Mouse (Mus musculus): ENCODE measurements at regions not wholly inside any gene's neighbourhood (a gene's known extent, or its start where the extent isn't known, plus 50 kb on each side); places are given as distances from the start of the nearest gene placed in this dataset.
A peak's percentile ranks its signal among the peaks of the same experiment; 100 is the strongest.

- no peak for DNase-seq (ENCODE audit: low read depth, low spot score)
- Histone ChIP-seq H3K36me3 (ENCODE audit: control insufficient read depth, insufficient read depth, low read length, poor library complexity, severe bottlenecking) (no peaks in the 10 kb centered on the region), H3K27me3 (ENCODE audit: control insufficient read depth, insufficient read depth, low read length, poor library complexity, severe bottlenecking) (no peaks in the 10 kb centered on the region)
Observed at GRCm38 (mm10) chr12:73462091-73462490, 84.1 kb downstream of the Tmem30b start.

- no peaks in the 10 kb centered on the region for H3K36me3 ChIP-seq (ENCODE audit: control insufficient read depth, insufficient read depth, low read length, poor library complexity, severe bottlenecking)
- DNase-seq (ENCODE audit: low read depth, low spot score), result no peak
- H3K27me3 ChIP-seq (ENCODE audit: control insufficient read depth, insufficient read depth, low read length, poor library complexity, severe bottlenecking), result no peaks in the 10 kb centered on the region
Observed at GRCm38 (mm10) chr12:73460291-73460761, 85.9 kb downstream of the Tmem30b start.

GRCm38 (mm10) chr12:73451257-73451656 is 94.9 kb downstream of the Tmem30b start:
- Histone ChIP-seq H3K27me3 (ENCODE audit: control insufficient read depth, insufficient read depth, low read length, poor library complexity, severe bottlenecking) (no peaks in the 10 kb centered on the region), H3K36me3 (ENCODE audit: control insufficient read depth, insufficient read depth, low read length, poor library complexity, severe bottlenecking) (no peaks in the 10 kb centered on the region)
- no peak for DNase-seq (ENCODE audit: low read depth, low spot score)

- Histone ChIP-seq H3K27me3 (ENCODE audit: control insufficient read depth, insufficient read depth, low read length, poor library complexity, severe bottlenecking) (no peaks in the 10 kb centered on the region), H3K36me3 (ENCODE audit: control insufficient read depth, insufficient read depth, low read length, poor library complexity, severe bottlenecking) (no peaks in the 10 kb centered on the region)
- no peak for DNase-seq (ENCODE audit: low read depth, low spot score)
Observed at GRCm38 (mm10) chr12:73450541-73450940, 95.7 kb downstream of the Tmem30b start.

- peak; percentile 21 for DNase-seq (ENCODE audit: low read depth, low spot score)
- Histone ChIP-seq H3K27me3 (ENCODE audit: control insufficient read depth, insufficient read depth, low read length, poor library complexity, severe bottlenecking) (no peaks in the 10 kb centered on the region), H3K36me3 (ENCODE audit: control insufficient read depth, insufficient read depth, low read length, poor library complexity, severe bottlenecking) (no peaks in the 10 kb centered on the region)
Observed at GRCm38 (mm10) chr12:73449911-73450520, 96.2 kb downstream of the Tmem30b start.

GRCm38 (mm10) chr12:73449069-73449468 is 97.1 kb downstream of the Tmem30b start:
- H3K36me3 ChIP-seq (ENCODE audit: control insufficient read depth, insufficient read depth, low read length, poor library complexity, severe bottlenecking), result no peaks in the 10 kb centered on the region
- DNase-seq (ENCODE audit: low read depth, low spot score), result no peak
- H3K27me3 ChIP-seq (ENCODE audit: control insufficient read depth, insufficient read depth, low read length, poor library complexity, severe bottlenecking), result no peaks in the 10 kb centered on the region

GRCm38 (mm10) chr12:73448388-73448965 is 97.7 kb downstream of the Tmem30b start:
- H3K27me3 ChIP-seq (ENCODE audit: control insufficient read depth, insufficient read depth, low read length, poor library complexity, severe bottlenecking), result no peaks in the 10 kb centered on the region
- H3K36me3 ChIP-seq (ENCODE audit: control insufficient read depth, insufficient read depth, low read length, poor library complexity, severe bottlenecking), result no peaks in the 10 kb centered on the region
- DNase-seq (ENCODE audit: low read depth, low spot score), result no peak

- Histone ChIP-seq H3K36me3 (ENCODE audit: control insufficient read depth, insufficient read depth, low read length, poor library complexity, severe bottlenecking) (no peaks in the 10 kb centered on the region), H3K27me3 (ENCODE audit: control insufficient read depth, insufficient read depth, low read length, poor library complexity, severe bottlenecking) (no peaks in the 10 kb centered on the region)
- no peak for DNase-seq (ENCODE audit: low read depth, low spot score)
Observed at GRCm38 (mm10) chr12:73447172-73447571, 99.0 kb downstream of the Tmem30b start.

GRCm38 (mm10) chr12:73446148-73446547 is 100.0 kb downstream of the Tmem30b start:
- H3K27me3 ChIP-seq (ENCODE audit: control insufficient read depth, insufficient read depth, low read length, poor library complexity, severe bottlenecking), result no peaks in the 10 kb centered on the region
- H3K36me3 ChIP-seq (ENCODE audit: control insufficient read depth, insufficient read depth, low read length, poor library complexity, severe bottlenecking), result no peaks in the 10 kb centered on the region
- DNase-seq (ENCODE audit: low read depth, low spot score), result no peak

- Histone ChIP-seq H3K27me3 (ENCODE audit: control insufficient read depth, insufficient read depth, low read length, poor library complexity, severe bottlenecking) (no peaks in the 10 kb centered on the region), H3K36me3 (ENCODE audit: control insufficient read depth, insufficient read depth, low read length, poor library complexity, severe bottlenecking) (no peaks in the 10 kb centered on the region)
- no peak for DNase-seq (ENCODE audit: low read depth, low spot score)
Observed at GRCm38 (mm10) chr12:73445562-73445961, 100.6 kb downstream of the Tmem30b start.

GRCm38 (mm10) chr12:73445128-73445527 is 101.1 kb downstream of the Tmem30b start:
- Histone ChIP-seq H3K36me3 (ENCODE audit: control insufficient read depth, insufficient read depth, low read length, poor library complexity, severe bottlenecking) (no peaks in the 10 kb centered on the region), H3K27me3 (ENCODE audit: control insufficient read depth, insufficient read depth, low read length, poor library complexity, severe bottlenecking) (no peaks in the 10 kb centered on the region)
- DNase-seq (ENCODE audit: low read depth, low spot score), result no peak

- H3K36me3 ChIP-seq (ENCODE audit: control insufficient read depth, insufficient read depth, low read length, poor library complexity, severe bottlenecking), result no peaks in the 10 kb centered on the region
- H3K27me3 ChIP-seq (ENCODE audit: control insufficient read depth, insufficient read depth, low read length, poor library complexity, severe bottlenecking), result no peaks in the 10 kb centered on the region
- no peak for DNase-seq (ENCODE audit: low read depth, low spot score)
Observed at GRCm38 (mm10) chr12:73441326-73441725, 104.9 kb downstream of the Tmem30b start.

- no peaks in the 10 kb centered on the region for H3K36me3 ChIP-seq (ENCODE audit: control insufficient read depth, insufficient read depth, low read length, poor library complexity, severe bottlenecking)
- DNase-seq (ENCODE audit: low read depth, low spot score), result no peak
- no peaks in the 10 kb centered on the region for H3K27me3 ChIP-seq (ENCODE audit: control insufficient read depth, insufficient read depth, low read length, poor library complexity, severe bottlenecking)
Observed at GRCm38 (mm10) chr12:73434684-73435083, 111.5 kb downstream of the Tmem30b start.

- Histone ChIP-seq H3K27me3 (ENCODE audit: control insufficient read depth, insufficient read depth, low read length, poor library complexity, severe bottlenecking) (no peaks in the 10 kb centered on the region), H3K36me3 (ENCODE audit: control insufficient read depth, insufficient read depth, low read length, poor library complexity, severe bottlenecking) (no peaks in the 10 kb centered on the region)
- no peak for DNase-seq (ENCODE audit: low read depth, low spot score)
Observed at GRCm38 (mm10) chr12:73432546-73432945, 113.6 kb downstream of the Tmem30b start.

- H3K27me3 ChIP-seq (ENCODE audit: control insufficient read depth, insufficient read depth, low read length, poor library complexity, severe bottlenecking), result no peaks in the 10 kb centered on the region
- no peak for DNase-seq (ENCODE audit: low read depth, low spot score)
- no peaks in the 10 kb centered on the region for H3K36me3 ChIP-seq (ENCODE audit: control insufficient read depth, insufficient read depth, low read length, poor library complexity, severe bottlenecking)
Observed at GRCm38 (mm10) chr12:73428171-73428570, 118.0 kb downstream of the Tmem30b start.

- Histone ChIP-seq H3K27me3 (ENCODE audit: control insufficient read depth, insufficient read depth, low read length, poor library complexity, severe bottlenecking) (no peaks in the 10 kb centered on the region), H3K36me3 (ENCODE audit: control insufficient read depth, insufficient read depth, low read length, poor library complexity, severe bottlenecking) (no peaks in the 10 kb centered on the region)
- DNase-seq (ENCODE audit: low read depth, low spot score), result no peak
Observed at GRCm38 (mm10) chr12:73424814-73425213, 121.4 kb downstream of the Tmem30b start.

Data from splenic B cell, adult 2 months (primary cell).